Mouse (Mus musculus) brain, embryonic 18.5 days (tissue): ENCODE measurements at regions not wholly inside any gene's neighbourhood (a gene's known extent, or its start where the extent isn't known, plus 50 kb on each side); places are given as distances from the start of the nearest gene placed in this dataset.

Source experiments
- DNase-seq: peaks from one replicate; pipeline ENCODE4 v3.0.0-alpha.2; 2012; ENCODE audit warnings: low read depth, low spot score

GRCm38 (mm10) chr12:7192591-7192990 is 784.9 kb upstream of the Apob start:
- no peak for DNase-seq

- DNase-seq: no peak
Measured at GRCm38 (mm10) chr12:7198098-7198497, 779.4 kb upstream of the Apob start.

- no peak for DNase-seq
Measured at GRCm38 (mm10) chr12:7200879-7201278, 776.6 kb upstream of the Apob start.

GRCm38 (mm10) chr12:7215686-7216085 is 761.8 kb upstream of the Apob start:
- peak; percentile 46 for DNase-seq

- DNase-seq: peak; percentile 46
Measured at GRCm38 (mm10) chr12:7217499-7217898, 759.9 kb upstream of the Apob start.

- no peak for DNase-seq
Measured at GRCm38 (mm10) chr12:7228124-7228523, 749.3 kb upstream of the Apob start.

- DNase-seq: no peak
Measured at GRCm38 (mm10) chr12:7228541-7229225, 748.8 kb upstream of the Apob start.

- no peak for DNase-seq
Measured at GRCm38 (mm10) chr12:7250324-7250723, 727.1 kb upstream of the Apob start.

- DNase-seq: no peak
Measured at GRCm38 (mm10) chr12:7270587-7270986, 706.9 kb upstream of the Apob start.

- no peak for DNase-seq
Measured at GRCm38 (mm10) chr12:7284354-7285036, 693.0 kb upstream of the Apob start.

GRCm38 (mm10) chr12:7291557-7291956 is 685.9 kb upstream of the Apob start:
- DNase-seq: no peak

- no peak for DNase-seq
Measured at GRCm38 (mm10) chr12:7297026-7297425, 680.4 kb upstream of the Apob start.

GRCm38 (mm10) chr12:7321453-7321852 is 656.0 kb upstream of the Apob start:
- peak; percentile 10 for DNase-seq

- peak; percentile 47 for DNase-seq
Measured at GRCm38 (mm10) chr12:7328620-7329019, 648.8 kb upstream of the Apob start.
